Mouse (Mus musculus): ENCODE measurements around the gene Chmp2a. TPM values are rescaled to one million over a fixed set of nuclear protein-coding genes. Genes with fewer than 3 reads are reported as not detected.

Gene Chmp2a
- polyA plus RNA-seq, 1 experiment: 128 TPM

DNA sequence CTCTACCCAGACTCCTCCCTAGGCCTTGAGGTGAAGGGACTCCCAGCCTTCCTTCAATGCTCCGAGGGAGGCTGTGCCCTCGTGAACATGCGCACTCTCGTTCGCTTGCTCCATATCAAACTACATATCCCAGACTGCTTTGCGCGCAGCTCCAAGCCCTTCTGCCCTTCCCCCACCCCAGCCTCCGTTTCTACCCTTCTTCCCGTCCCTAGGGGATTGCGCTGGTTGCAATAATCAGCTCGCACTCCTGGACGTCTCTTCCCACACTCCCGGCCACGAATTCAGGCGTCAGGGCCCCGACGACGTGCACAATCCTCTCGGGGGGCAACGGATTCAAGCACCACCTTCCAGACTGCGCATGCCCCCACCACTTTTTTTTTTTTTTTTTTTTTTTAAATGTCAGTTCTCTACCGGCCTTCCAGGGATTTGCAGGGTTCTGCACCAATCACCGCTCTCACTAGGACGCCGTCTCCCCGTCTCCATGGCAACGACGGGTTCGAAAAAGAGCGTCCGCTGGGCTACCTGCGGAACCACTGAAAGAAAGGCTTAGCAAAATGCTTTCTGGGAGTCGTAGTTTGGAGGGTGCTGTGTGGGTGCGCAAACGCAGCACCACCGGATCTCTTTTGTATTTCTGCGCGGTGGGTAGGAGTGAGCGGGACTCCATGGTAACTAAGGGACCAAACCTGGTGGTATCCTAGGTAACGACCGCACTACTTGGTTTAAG, 19.8 kb upstream of the Chmp2a start, which contains the start of gene Mzf1:
TSS of gene Mzf1 (minus strand) at position 478 of the 724 bp plus-strand sequence.
- H3K36me3 ChIP-seq (ENCODE audit: control insufficient read depth, insufficient read depth): no peaks in the 10 kb centered on the region
- no peak for TF ChIP-seq MYOD1 (IDR thresholded peaks at IDR 0.05; ENCODE audit: control insufficient read depth, insufficient read length, low read depth)

DNA sequence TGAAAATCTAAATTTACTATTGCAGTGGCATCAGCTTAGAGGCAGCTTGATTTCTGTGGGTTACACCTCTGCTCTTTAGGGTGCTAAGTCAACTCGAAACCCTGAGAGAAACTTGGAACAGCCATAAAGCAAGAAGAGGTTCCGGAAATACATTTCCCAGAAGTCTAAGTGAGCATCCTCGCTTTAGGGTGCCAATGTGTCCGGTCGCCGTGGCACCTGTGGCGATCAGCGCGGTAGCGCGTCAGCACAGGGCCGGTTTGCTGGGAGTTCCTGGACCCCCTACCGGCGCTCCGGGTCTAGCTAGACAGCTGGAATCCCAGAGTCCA, 19.3 kb upstream of the Chmp2a start:
- H3K79me2 ChIP-seq (ENCODE audit: control insufficient read depth, insufficient read depth): no peaks in the 10 kb centered on the region
- H3K27me3 ChIP-seq (ENCODE audit: control insufficient read depth, insufficient read depth, insufficient read length): no peaks in the 10 kb centered on the region
- no peaks in the 10 kb centered on the region for H3K79me3 ChIP-seq (ENCODE audit: low read depth)
- no peak overlapping the region for H3K4me3 ChIP-seq (ENCODE audit: insufficient read depth, poor library complexity, severe bottlenecking)
- no peaks in the 10 kb centered on the region for H3K36me3 ChIP-seq (ENCODE audit: control insufficient read depth, insufficient read depth)
- H3ac ChIP-seq (ENCODE audit: control insufficient read depth, insufficient read length, low read depth): no peak overlapping the region
- no peak for TF ChIP-seq CTCF (IDR thresholded peaks at IDR 0.05; ENCODE audit: control insufficient read depth, insufficient read depth, insufficient read length)
- no peak for TF ChIP-seq FOSL1 (IDR thresholded peaks at IDR 0.05; ENCODE audit: insufficient read depth, low read length, poor library complexity, severe bottlenecking)
- TF ChIP-seq MAX (IDR thresholded peaks at IDR 0.05): no peak
- no peak for TF ChIP-seq CEBPB (IDR thresholded peaks at IDR 0.05; ENCODE audit: low read depth)
- TF ChIP-seq MYOG (IDR thresholded peaks at IDR 0.05; ENCODE audit: control insufficient read depth, extremely low read depth, insufficient read length): no peak
- TF ChIP-seq USF1 (IDR thresholded peaks at IDR 0.05; ENCODE audit: low read depth): no peak
- TF ChIP-seq MYOD1 (IDR thresholded peaks at IDR 0.05; ENCODE audit: control insufficient read depth, insufficient read length, low read depth): no peak

More for the DNA sequence above, 19.8 kb upstream of the Chmp2a start, which contains the start of gene Mzf1:
- Histone ChIP-seq H3ac (ENCODE audit: control insufficient read depth, insufficient read length, low read depth) (peak within 1 kb of the TSS; percentile 68), H3K79me2 (ENCODE audit: control insufficient read depth, insufficient read depth) (no peaks in the 10 kb centered on the region), H3K27me3 (ENCODE audit: control insufficient read depth, insufficient read depth, insufficient read length) (no peaks in the 10 kb centered on the region), H3K4me3 (ENCODE audit: insufficient read depth, poor library complexity, severe bottlenecking) (peak within 1 kb of the TSS; percentile 26), H3K79me3 (ENCODE audit: low read depth) (no peaks in the 10 kb centered on the region)

DNA sequence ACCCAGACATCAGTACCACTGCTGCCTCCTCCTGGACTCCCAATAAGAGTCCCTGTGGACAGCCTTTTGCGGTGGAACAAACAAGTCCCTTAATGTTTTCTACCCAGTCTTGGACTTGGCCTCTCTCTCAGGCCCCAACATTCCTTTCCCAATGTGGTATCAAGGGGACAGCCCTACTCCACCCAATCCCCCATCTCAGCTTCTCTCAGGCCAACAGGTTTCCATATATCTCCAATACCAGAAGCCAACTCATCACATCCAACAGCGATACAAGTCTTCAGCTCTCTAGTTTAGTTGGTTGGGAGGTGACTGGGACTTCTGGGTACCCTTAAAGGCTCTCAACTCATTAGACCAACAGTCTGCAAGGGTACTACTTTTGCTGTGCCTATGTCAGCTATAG, 18.9 kb upstream of the Chmp2a start:
- no peak overlapping the region for H3ac ChIP-seq (ENCODE audit: control insufficient read depth, insufficient read length, low read depth)
- H3K79me2 ChIP-seq (ENCODE audit: control insufficient read depth, insufficient read depth): no peaks in the 10 kb centered on the region
- H3K79me3 ChIP-seq (ENCODE audit: low read depth): no peaks in the 10 kb centered on the region
- H3K36me3 ChIP-seq (ENCODE audit: control insufficient read depth, insufficient read depth): no peaks in the 10 kb centered on the region
- H3K27me3 ChIP-seq (ENCODE audit: control insufficient read depth, insufficient read depth, insufficient read length): no peaks in the 10 kb centered on the region
- H3K4me3 ChIP-seq (ENCODE audit: insufficient read depth, poor library complexity, severe bottlenecking): no peak overlapping the region
- TF ChIP-seq USF1 (IDR thresholded peaks at IDR 0.05; ENCODE audit: low read depth): no peak
- TF ChIP-seq CTCF (IDR thresholded peaks at IDR 0.05; ENCODE audit: control insufficient read depth, insufficient read depth, insufficient read length): no peak
- no peak for TF ChIP-seq CEBPB (IDR thresholded peaks at IDR 0.05; ENCODE audit: low read depth)
- TF ChIP-seq MYOG (IDR thresholded peaks at IDR 0.05; ENCODE audit: control insufficient read depth, extremely low read depth, insufficient read length): no peak
- TF ChIP-seq FOSL1 (IDR thresholded peaks at IDR 0.05; ENCODE audit: insufficient read depth, low read length, poor library complexity, severe bottlenecking): no peak
- TF ChIP-seq MAX (IDR thresholded peaks at IDR 0.05): no peak
- TF ChIP-seq MYOD1 (IDR thresholded peaks at IDR 0.05; ENCODE audit: control insufficient read depth, insufficient read length, low read depth): no peak

- TF ChIP-seq USF1 (IDR thresholded peaks at IDR 0.05; ENCODE audit: low read depth) (no peak), FOSL1 (IDR thresholded peaks at IDR 0.05; ENCODE audit: insufficient read depth, low read length, poor library complexity, severe bottlenecking) (no peak), CTCF (IDR thresholded peaks at IDR 0.05; ENCODE audit: control insufficient read depth, insufficient read depth, insufficient read length) (no peak), MYOD1 (IDR thresholded peaks at IDR 0.05; ENCODE audit: control insufficient read depth, insufficient read length, low read depth) (no peak), MYOG (IDR thresholded peaks at IDR 0.05; ENCODE audit: control insufficient read depth, extremely low read depth, insufficient read length) (no peak), CEBPB (IDR thresholded peaks at IDR 0.05; ENCODE audit: low read depth) (no peak), MAX (IDR thresholded peaks at IDR 0.05) (no peak)
- no peaks in the 10 kb centered on the region for H3K27me3 ChIP-seq (ENCODE audit: control insufficient read depth, insufficient read depth, insufficient read length)
- H3K36me3 ChIP-seq (ENCODE audit: control insufficient read depth, insufficient read depth): no peaks in the 10 kb centered on the region
- H3K79me2 ChIP-seq (ENCODE audit: control insufficient read depth, insufficient read depth): no peaks in the 10 kb centered on the region
- H3ac ChIP-seq (ENCODE audit: control insufficient read depth, insufficient read length, low read depth): no peak overlapping the region
- H3K79me3 ChIP-seq (ENCODE audit: low read depth): no peaks in the 10 kb centered on the region
- H3K4me3 ChIP-seq (ENCODE audit: insufficient read depth, poor library complexity, severe bottlenecking): no peak overlapping the region
These were observed 18.4 kb upstream of the Chmp2a start for GRCm38 (mm10) chr7:13053001-13053400.

DNA sequence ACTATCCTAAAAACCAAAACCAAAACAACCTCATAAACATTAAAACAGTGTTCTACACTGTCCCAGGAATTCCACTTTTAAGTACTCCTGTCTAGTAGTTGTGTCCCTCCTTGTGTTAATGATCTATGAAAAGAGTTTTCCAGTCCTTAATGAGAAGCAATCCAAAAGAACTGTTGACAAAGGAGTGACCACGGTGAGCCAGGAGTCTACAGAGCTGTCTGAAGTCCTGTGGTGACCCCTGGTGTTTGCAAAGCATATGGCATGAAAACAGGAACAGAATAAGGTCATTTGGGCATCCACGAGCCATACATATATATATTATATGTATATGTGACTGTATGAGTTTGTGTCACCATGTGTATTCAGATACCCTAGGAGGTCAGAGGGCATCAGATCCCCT, 11.5 kb upstream of the Chmp2a start:
- Histone ChIP-seq H3K4me3 (ENCODE audit: insufficient read depth, poor library complexity, severe bottlenecking) (no peak overlapping the region), H3ac (ENCODE audit: control insufficient read depth, insufficient read length, low read depth) (no peak overlapping the region), H3K27me3 (ENCODE audit: control insufficient read depth, insufficient read depth, insufficient read length) (no peaks in the 10 kb centered on the region), H3K79me3 (ENCODE audit: low read depth) (no peaks in the 10 kb centered on the region), H3K79me2 (ENCODE audit: control insufficient read depth, insufficient read depth) (no peaks in the 10 kb centered on the region), H3K36me3 (ENCODE audit: control insufficient read depth, insufficient read depth) (no peaks in the 10 kb centered on the region)
- TF ChIP-seq MYOG (IDR thresholded peaks at IDR 0.05; ENCODE audit: control insufficient read depth, extremely low read depth, insufficient read length) (no peak), CTCF (IDR thresholded peaks at IDR 0.05; ENCODE audit: control insufficient read depth, insufficient read depth, insufficient read length) (peak; percentile 45)

DNA sequence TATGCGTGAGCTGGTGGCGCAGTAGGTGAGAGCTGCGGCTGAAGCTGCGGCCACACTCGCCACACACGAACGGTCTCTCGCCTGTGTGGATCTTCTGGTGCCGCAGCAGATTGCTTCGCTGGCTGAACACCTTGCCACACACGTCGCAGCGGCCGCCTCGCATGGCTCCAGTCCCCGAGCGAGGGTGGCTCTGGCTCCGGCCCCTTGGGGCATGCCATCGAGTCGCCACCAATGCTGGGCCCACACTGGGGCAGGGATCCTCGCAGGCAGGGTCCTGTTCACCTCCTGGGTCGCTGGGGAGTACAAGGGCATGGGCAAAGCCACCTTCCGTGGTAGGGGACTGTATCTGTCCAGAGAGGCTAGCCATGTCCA, 9.6 kb upstream of the Chmp2a start:
- TF ChIP-seq MAX (IDR thresholded peaks at IDR 0.05) (no peak), CEBPB (IDR thresholded peaks at IDR 0.05; ENCODE audit: low read depth) (no peak), MYOD1 (IDR thresholded peaks at IDR 0.05; ENCODE audit: control insufficient read depth, insufficient read length, low read depth) (no peak), MYOG (IDR thresholded peaks at IDR 0.05; ENCODE audit: control insufficient read depth, extremely low read depth, insufficient read length) (no peak), FOSL1 (IDR thresholded peaks at IDR 0.05; ENCODE audit: insufficient read depth, low read length, poor library complexity, severe bottlenecking) (no peak), CTCF (IDR thresholded peaks at IDR 0.05; ENCODE audit: control insufficient read depth, insufficient read depth, insufficient read length) (no peak), USF1 (IDR thresholded peaks at IDR 0.05; ENCODE audit: low read depth) (no peak)
- H3K79me3 ChIP-seq (ENCODE audit: low read depth): no peaks in the 10 kb centered on the region
- H3K36me3 ChIP-seq (ENCODE audit: control insufficient read depth, insufficient read depth): no peaks in the 10 kb centered on the region
- peaks cover 4% of the 10 kb centered on the region for H3K79me2 ChIP-seq (ENCODE audit: control insufficient read depth, insufficient read depth)
- no peak overlapping the region for H3ac ChIP-seq (ENCODE audit: control insufficient read depth, insufficient read length, low read depth)
- H3K27me3 ChIP-seq (ENCODE audit: control insufficient read depth, insufficient read depth, insufficient read length): no peaks in the 10 kb centered on the region
- no peak overlapping the region for H3K4me3 ChIP-seq (ENCODE audit: insufficient read depth, poor library complexity, severe bottlenecking)
